ENCODE assay signal across 8 mouse cellular contexts in the genomic region with DNA sequence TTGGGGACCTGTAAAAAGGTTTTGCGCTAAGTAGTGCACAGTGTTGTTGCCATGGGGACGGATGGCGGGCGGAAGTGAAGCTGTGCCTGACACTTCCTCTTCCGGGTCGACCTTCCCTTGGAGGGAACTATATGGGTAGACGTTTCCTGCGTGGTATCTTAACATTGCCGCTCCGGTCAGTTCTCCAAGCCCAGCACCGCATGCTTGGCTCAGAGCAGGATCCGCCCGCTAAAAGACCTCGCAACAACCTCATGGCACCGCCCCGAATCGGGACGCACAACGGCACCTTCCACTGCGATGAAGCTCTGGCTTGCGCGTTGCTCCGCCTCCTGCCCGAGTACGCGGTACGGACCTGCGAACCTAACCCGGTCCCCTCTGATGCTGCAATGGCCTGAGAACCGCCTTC. TPM values are rescaled to one million over a fixed set of nuclear protein-coding genes. Genes with fewer than 3 reads are reported as not detected.
DNase-seq lines count a peak whose midpoint lies in the region; ATAC-seq lines count a peak whose summit lies in the region.

Myg1 (plus strand) TSS at position 100 of the 406 bp plus-strand sequence.

- H3K4me2 ChIP-seq in embryonic facial prominence, embryonic 12.5 days (replicated peaks) = peak within 1 kb of the TSS; percentile 87
- peak within 1 kb of the TSS; percentile 87 for H3K4me2 ChIP-seq in limb, embryonic 12.5 days
- H3K4me2 ChIP-seq in midbrain, embryonic 14.5 days (ENCODE audit: low read length) = peak within 1 kb of the TSS; percentile 92

- H3K36me3 ChIP-seq in embryonic facial prominence, embryonic 12.5 days = peaks cover 62% of the 10 kb centered on the region
- peaks cover 75% of the 10 kb centered on the region for H3K36me3 ChIP-seq in limb, embryonic 12.5 days
- H3K36me3 ChIP-seq in midbrain, embryonic 14.5 days (ENCODE audit: control insufficient read depth, insufficient read depth, low read length) = peaks cover 59% of the 10 kb centered on the region

- peak within 1 kb of the TSS; percentile 85 for H3K4me3 ChIP-seq in embryonic facial prominence, embryonic 12.5 days
- H3K4me3 ChIP-seq in limb, embryonic 12.5 days (replicated peaks) = peak within 1 kb of the TSS; percentile 76
- peak within 1 kb of the TSS; percentile 77 for H3K4me3 ChIP-seq in midbrain, embryonic 14.5 days (replicated peaks; ENCODE audit: low read depth, low read length)

- H3K27me3 ChIP-seq in embryonic facial prominence, embryonic 12.5 days = no peaks in the 10 kb centered on the region
- no peaks in the 10 kb centered on the region for H3K27me3 ChIP-seq in limb, embryonic 12.5 days
- H3K27me3 ChIP-seq in midbrain, embryonic 14.5 days (ENCODE audit: control insufficient read depth, insufficient read depth, low read length) = no peaks in the 10 kb centered on the region

- DNase-seq in 3T3-L1 (ENCODE audit: low read depth, low spot score) = peak; percentile 95
- peak; percentile 78 for DNase-seq in adrenal gland, postnatal 25 days
- peak; percentile 98 for DNase-seq in heart, adult 11 months
- DNase-seq in kidney, adult 18-20 months = peak; percentile 85
- DNase-seq in midbrain, embryonic 14.5 days = peak; percentile 95
- DNase-seq in spleen, adult 12 weeks (ENCODE audit: low spot score) = peak; percentile 70

- under 1% methylated on average over 30 of the region's 30 CpGs for WGBS in embryonic facial prominence, embryonic 12.5 days
- WGBS in limb, embryonic 12.5 days = under 1% methylated on average over 30 of the region's 30 CpGs
- under 1% methylated on average over 30 of the region's 30 CpGs for WGBS in midbrain, embryonic 14.5 days

- no peaks in the 10 kb centered on the region for H3K9me3 ChIP-seq in embryonic facial prominence, embryonic 12.5 days
- H3K9me3 ChIP-seq in limb, embryonic 12.5 days = no peaks in the 10 kb centered on the region
- H3K9me3 ChIP-seq in midbrain, embryonic 14.5 days (ENCODE audit: control insufficient read depth, low read length) = no peaks in the 10 kb centered on the region

- peak within 1 kb of the TSS; percentile 73 for H3K9ac ChIP-seq in embryonic facial prominence, embryonic 12.5 days
- peak within 1 kb of the TSS; percentile 75 for H3K9ac ChIP-seq in limb, embryonic 12.5 days (replicated peaks)
- H3K9ac ChIP-seq in midbrain, embryonic 14.5 days (replicated peaks; ENCODE audit: low read length) = peak within 1 kb of the TSS; percentile 72

- H3K27ac ChIP-seq in embryonic facial prominence, embryonic 12.5 days = peak within 1 kb of the TSS; percentile 86
- H3K27ac ChIP-seq in limb, embryonic 12.5 days = peak within 1 kb of the TSS; percentile 79
- peak within 1 kb of the TSS; percentile 55 for H3K27ac ChIP-seq in midbrain, embryonic 14.5 days (replicated peaks; ENCODE audit: low read depth, low read length)

- peaks cover 27% of the 10 kb centered on the region for H3K4me1 ChIP-seq in embryonic facial prominence, embryonic 12.5 days
- H3K4me1 ChIP-seq in limb, embryonic 12.5 days (replicated peaks) = peaks cover 30% of the 10 kb centered on the region
- H3K4me1 ChIP-seq in midbrain, embryonic 14.5 days (ENCODE audit: control insufficient read depth, insufficient read depth, low read length) = peaks cover 23% of the 10 kb centered on the region

- peak; percentile 88 for ATAC-seq in embryonic facial prominence, embryonic 12.5 days (ENCODE audit: insufficient number of reproducible peaks, insufficient read depth, low FRiP score, low TSS enrichment)
- ATAC-seq in limb, embryonic 12.5 days (ENCODE audit: insufficient number of reproducible peaks, insufficient read depth, low FRiP score, low TSS enrichment, low read depth) = peak; percentile 88
- ATAC-seq in midbrain, embryonic 14.5 days (ENCODE audit: low FRiP score, low TSS enrichment) = peak; percentile 90

RNA-seq across cellular contexts. Expression of gene Myg1, which starts in this region (rescaled TPM):
- total RNA-seq in adrenal gland, postnatal 25 days (2021) = 72.4 and 77.8 TPM in 2 replicates
- polyA plus RNA-seq in embryonic facial prominence, embryonic 12.5 days (2016; fragmentation: Nextera tagmentation; extraction: Ambion mirVana) = 113 and 114 TPM in 2 replicates
- polyA plus RNA-seq in limb, embryonic 12.5 days (2016; fragmentation: Nextera tagmentation; extraction: Ambion mirVana) = 117 and 120 TPM in 2 replicates
- polyA plus RNA-seq in midbrain, embryonic 14.5 days (2014; fragmentation: Nextera tagmentation; extraction: Ambion mirVana) = 80.4 and 89.0 TPM in 2 replicates

Comparison
In these comparisons a context has a peak if more than half of its experiments do, and no peak if none do; other contexts are left out.
1. Peak in every context shown above with its lines: DNase-seq, ATAC-seq, H3K4me3 ChIP-seq and H3K27ac ChIP-seq.